Mouse (Mus musculus) kidney, postnatal 14 days (tissue): Measurements from ENCODE around the gene Crlf2.

Experiments
- DNase-seq: peaks from one replicate; pipeline ENCODE4 v3.0.0; 2022; ENCODE audit warnings: mixed read lengths

Crlf2 gene

DNA sequence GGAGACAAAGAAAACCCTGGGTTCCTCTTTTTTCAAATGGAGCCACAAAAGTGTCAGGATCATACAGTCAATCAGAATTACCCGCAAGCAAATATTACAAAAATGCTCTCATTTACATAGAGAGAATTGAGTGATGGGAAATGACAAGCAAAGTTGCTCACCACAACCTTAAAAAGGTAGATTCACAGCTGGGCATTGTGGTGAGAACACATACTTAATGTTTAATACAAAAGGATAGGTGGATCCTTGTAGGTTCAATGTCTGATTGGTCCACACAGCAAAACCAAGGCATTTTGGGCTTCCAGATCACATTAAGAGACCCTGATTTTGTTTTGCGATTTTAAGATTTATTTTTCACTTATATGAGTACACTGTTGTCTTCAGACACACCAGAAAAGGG is 11.7 kb downstream of the Crlf2 start:
- DNase-seq = no peak

DNA sequence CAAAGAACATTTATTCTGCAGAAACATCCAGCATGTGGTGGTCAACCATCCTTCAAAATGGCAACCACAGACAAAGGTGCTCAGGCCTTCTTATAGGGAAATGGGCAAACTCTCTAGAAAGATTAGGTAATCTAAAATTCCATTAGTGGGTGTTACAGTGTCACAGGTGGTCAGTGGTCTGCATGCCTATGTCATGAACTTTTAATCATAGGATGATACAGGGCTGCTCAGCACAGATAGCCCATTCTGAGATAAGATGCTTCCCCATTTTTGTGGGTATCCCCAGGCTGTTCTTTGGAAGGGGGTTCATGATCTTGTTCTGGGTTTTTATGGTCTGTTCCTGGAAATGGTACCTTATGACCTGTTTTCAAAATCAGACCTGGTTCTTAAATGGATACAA is 49.1 kb downstream of the Crlf2 start:
- no peak for DNase-seq

DNA sequence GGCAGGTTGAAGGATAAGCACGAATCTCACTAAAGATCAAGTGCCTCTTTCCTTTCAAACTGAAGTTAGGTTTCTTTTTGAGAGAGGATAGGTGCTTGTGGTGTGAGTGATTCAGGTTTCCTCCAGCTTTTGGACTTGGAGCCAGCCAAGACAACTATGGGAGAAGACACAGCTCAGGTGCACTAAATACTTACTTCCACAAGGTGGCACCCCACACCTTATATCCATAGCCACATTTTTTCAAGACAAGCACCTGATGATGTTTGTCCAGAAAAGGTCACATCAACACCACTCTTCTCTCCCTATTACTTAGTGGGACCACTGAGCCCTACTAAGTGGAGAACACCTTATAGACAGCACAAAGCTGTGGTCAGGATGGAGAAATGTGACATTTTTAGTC is 52.1 kb downstream of the Crlf2 start:
- DNase-seq = peak; percentile 25
